Mouse (Mus musculus): ENCODE results near the gene Apbb1.

- TF ChIP-seq POLR2A (IDR thresholded peaks at IDR 0.05; ENCODE audit: low read depth, low read length) (no peak), CTCF (conservative IDR thresholded peaks at IDR 0.05; ENCODE audit: insufficient read depth, insufficient read length, low read depth, low read length) (no peak)
Observed at GRCm38 (mm10) chr7:105588325-105588912, 7.0 kb upstream of the Apbb1 start.
